In the genomic region with DNA sequence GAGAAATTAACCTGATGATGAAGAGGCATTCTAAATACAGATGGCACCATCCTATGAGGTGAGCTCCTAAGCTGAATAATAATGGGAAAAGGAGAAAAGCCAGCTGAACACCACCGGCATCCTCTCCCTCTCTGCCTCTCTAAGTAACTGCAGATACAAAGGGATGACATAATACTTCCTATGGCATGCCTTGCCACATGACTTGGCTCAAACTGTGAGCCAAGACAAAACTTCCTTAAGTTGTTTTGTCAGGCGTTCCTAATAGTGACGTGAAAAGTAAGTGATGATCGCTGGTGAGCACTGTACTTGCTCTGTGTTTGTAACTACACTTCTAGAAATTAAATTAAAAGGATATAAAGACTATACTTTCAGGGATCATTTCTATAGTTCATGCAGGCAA, we compare ENCODE assay signal across 12 mouse cellular contexts. TPM values are rescaled to one million over a fixed set of nuclear protein-coding genes. Genes with fewer than 3 reads are reported as not detected.
DNase-seq lines count a peak whose midpoint lies in the region; ATAC-seq and TF ChIP-seq lines count a peak whose summit lies in the region.
"Had no signal": no experiment of that assay in that cellular context is flagged by ENCODE, and none has a peak within 500 bp of the region (broad histone marks: within the 10 kb centered on the region; RNA-seq: fewer than 3 reads in every experiment).

No protein-coding gene starts in this region.

- no peak for TF ChIP-seq CTCF in lung, postnatal 0 days (IDR thresholded peaks at IDR 0.05)
- TF ChIP-seq CTCF in hindbrain, postnatal 0 days (IDR thresholded peaks at IDR 0.05; ENCODE audit: low read depth): no peak

- no peak overlapping the region for H3K4me3 ChIP-seq in heart, embryonic 10.5 days
- no peak overlapping the region for H3K4me3 ChIP-seq in lung, postnatal 0 days (ENCODE audit: low read depth, low read length)
- H3K4me3 ChIP-seq in heart, embryonic 14.5 days (ENCODE audit: control insufficient read depth in 1 of 2, insufficient read depth in 1 of 2, low read depth in 1 of 2, low read length in 2 of 2): no peak overlapping the region
- H3K4me3 ChIP-seq in hindbrain, postnatal 0 days (ENCODE audit: low read length): no peak overlapping the region

- no peak overlapping the region for H3K27ac ChIP-seq in heart, embryonic 10.5 days
- no peak overlapping the region for H3K27ac ChIP-seq in lung, postnatal 0 days (ENCODE audit: low read length)
- peak overlapping the region in 1 of 2 experiments; percentile 44; a peak in 1 of 4 replicates for H3K27ac ChIP-seq in heart, embryonic 14.5 days (replicated peaks in 1 of 2; ENCODE audit: control insufficient read depth in 1 of 2, insufficient read depth in 1 of 2, low read depth in 2 of 2, low read length in 2 of 2)
- no peak overlapping the region for H3K27ac ChIP-seq in hindbrain, postnatal 0 days
- H3K27ac ChIP-seq: midbrain, embryonic 10.5 days had no signal

- DNase-seq in heart, adult 18-20 months: peak; percentile 20
- no peak for DNase-seq in heart, embryonic 10.5 days (ENCODE audit: low spot score)
- DNase-seq in lung, postnatal 0 days (ENCODE audit: low spot score): peak; percentile 46
- no peak for DNase-seq in lung, postnatal 10 days
- no peak for DNase-seq in ovary, adult 18-20 months (ENCODE audit: low spot score)
- no peak for DNase-seq in hindbrain, postnatal 0 days (ENCODE audit: low spot score)
- DNase-seq: gastrocnemius, postnatal 14 days had no signal

- H3K27me3 ChIP-seq in heart, embryonic 10.5 days (ENCODE audit: insufficient read depth, poor library complexity, severe bottlenecking): no peaks in the 10 kb centered on the region
- H3K27me3 ChIP-seq in lung, postnatal 0 days (replicated peaks; ENCODE audit: insufficient read depth, low read length): no peaks in the 10 kb centered on the region
- H3K27me3 ChIP-seq in heart, embryonic 14.5 days (ENCODE audit: control insufficient read depth, insufficient read depth, low read length): no peaks in the 10 kb centered on the region
- no peaks in the 10 kb centered on the region for H3K27me3 ChIP-seq in hindbrain, postnatal 0 days (ENCODE audit: insufficient read depth, low read length)

- H3K4me2 ChIP-seq in lung, postnatal 0 days (replicated peaks; ENCODE audit: low read depth, low read length): no peak overlapping the region
- no peak overlapping the region for H3K4me2 ChIP-seq in heart, embryonic 14.5 days (ENCODE audit: low read length)
- H3K4me2 ChIP-seq in hindbrain, postnatal 0 days (ENCODE audit: low read depth, low read length): no peak overlapping the region

- no peak overlapping the region for H3K9ac ChIP-seq in lung, postnatal 0 days (replicated peaks; ENCODE audit: low read depth)
- H3K9ac ChIP-seq in heart, embryonic 14.5 days (ENCODE audit: low read length): no peak overlapping the region
- H3K9ac ChIP-seq in hindbrain, postnatal 0 days (replicated peaks; ENCODE audit: low read length): no peak overlapping the region

- peak; percentile 57 for ATAC-seq in lung, postnatal 0 days
- ATAC-seq in heart, embryonic 14.5 days (ENCODE audit: insufficient number of reproducible peaks, insufficient read depth, low FRiP score, low read depth): peak; percentile 50; the same call in 1 of the 2 replicates
- peak; percentile 93 for ATAC-seq in megakaryocyte, adult 5-6 weeks (ENCODE audit: poor library complexity, severe bottlenecking)
- ATAC-seq in hindbrain, postnatal 0 days: no peak

- H3K4me1 ChIP-seq in heart, embryonic 10.5 days: no peaks in the 10 kb centered on the region
- no peaks in the 10 kb centered on the region for H3K4me1 ChIP-seq in lung, postnatal 0 days (ENCODE audit: insufficient read depth, low read depth, low read length)
- no peaks in the 10 kb centered on the region for H3K4me1 ChIP-seq in heart, embryonic 14.5 days (ENCODE audit: control insufficient read depth in 2 of 2, insufficient read depth in 2 of 2, low read length in 2 of 2)
- H3K4me1 ChIP-seq in hindbrain, postnatal 0 days (ENCODE audit: insufficient read depth, low read length): no peaks in the 10 kb centered on the region

- no peak for TF ChIP-seq EP300 in lung, postnatal 0 days (IDR thresholded peaks at IDR 0.05)

- WGBS in heart, embryonic 10.5 days: 58% methylated on average over 4 of the region's 4 CpGs
- WGBS in lung, postnatal 0 days: 48% methylated on average over 4 of the region's 4 CpGs
- 54% methylated on average over 4 of the region's 4 CpGs for WGBS in heart, embryonic 14.5 days
- 60% methylated on average over 4 of the region's 4 CpGs for WGBS in hindbrain, postnatal 0 days

- no peaks in the 10 kb centered on the region for H3K9me3 ChIP-seq in heart, embryonic 10.5 days
- H3K9me3 ChIP-seq in lung, postnatal 0 days (ENCODE audit: low read length): no peaks in the 10 kb centered on the region
- H3K9me3 ChIP-seq in heart, embryonic 14.5 days (ENCODE audit: control insufficient read depth, low read length): no peaks in the 10 kb centered on the region
- H3K9me3 ChIP-seq in hindbrain, postnatal 0 days (ENCODE audit: low read length): no peaks in the 10 kb centered on the region
- H3K9me3 ChIP-seq: embryonic facial prominence, embryonic 10.5 days; forebrain, embryonic 10.5 days; midbrain, embryonic 10.5 days had no signal

- no peaks in the 10 kb centered on the region for H3K36me3 ChIP-seq in heart, embryonic 10.5 days
- H3K36me3 ChIP-seq in lung, postnatal 0 days (ENCODE audit: insufficient read depth, low read length): no peaks in the 10 kb centered on the region
- no peaks in the 10 kb centered on the region for H3K36me3 ChIP-seq in heart, embryonic 14.5 days (ENCODE audit: control insufficient read depth, insufficient read depth, low read length)
- H3K36me3 ChIP-seq in hindbrain, postnatal 0 days (ENCODE audit: insufficient read depth, low read length): no peaks in the 10 kb centered on the region
- H3K36me3 ChIP-seq: embryonic facial prominence, embryonic 10.5 days; forebrain, embryonic 10.5 days; midbrain, embryonic 10.5 days had no signal

RNA-seq across cellular contexts. Expression of gene Tfpi, which starts 27.7 kb away (rescaled TPM):
- 10 to 100 TPM; 48.7 to 70.1 TPM for total RNA-seq in heart, adult 18-20 months (2021)
- polyA plus RNA-seq in heart, embryonic 10.5 days (2016; fragmentation: Nextera tagmentation; extraction: Ambion mirVana): 56.5 and 68.8 TPM in 2 replicates
- 35.7 and 41.4 TPM in 2 replicates for polyA plus RNA-seq in lung, postnatal 0 days (2015; fragmentation: Nextera tagmentation; extraction: Ambion mirVana)
- polyA plus RNA-seq in heart, embryonic 14.5 days (2014; fragmentation: Nextera tagmentation; extraction: Ambion mirVana): 87.0 and 90.8 TPM in 2 replicates
- total RNA-seq in megakaryocyte, adult 5-6 weeks (2015): 7.0 and 8.3 TPM in 2 replicates
- total RNA-seq in megakaryocyte, adult 5-6 weeks (2017): 7.5 and 8.4 TPM in 2 replicates
- total RNA-seq in hindbrain, postnatal 0 days (2014; rRNA removed): 9.5 and 10.7 TPM in 2 replicates
- polyA plus RNA-seq in hindbrain, postnatal 0 days (2015; fragmentation: Nextera tagmentation; extraction: Ambion mirVana): 13.1 and 15.3 TPM in 2 replicates

Comparison
In these comparisons a context has a peak if more than half of its experiments do, and no peak if none do; other contexts are left out.
1. DNase-seq: peak in heart, adult 18-20 months (2 of 2) and lung, postnatal 0 days (single experiment); none in heart, embryonic 10.5 days (single experiment), lung, postnatal 10 days (single experiment), ovary, adult 18-20 months (single experiment) and hindbrain, postnatal 0 days (single experiment).